Comparison of ENCODE assay signal across 7 mouse cellular contexts in the genomic region with DNA sequence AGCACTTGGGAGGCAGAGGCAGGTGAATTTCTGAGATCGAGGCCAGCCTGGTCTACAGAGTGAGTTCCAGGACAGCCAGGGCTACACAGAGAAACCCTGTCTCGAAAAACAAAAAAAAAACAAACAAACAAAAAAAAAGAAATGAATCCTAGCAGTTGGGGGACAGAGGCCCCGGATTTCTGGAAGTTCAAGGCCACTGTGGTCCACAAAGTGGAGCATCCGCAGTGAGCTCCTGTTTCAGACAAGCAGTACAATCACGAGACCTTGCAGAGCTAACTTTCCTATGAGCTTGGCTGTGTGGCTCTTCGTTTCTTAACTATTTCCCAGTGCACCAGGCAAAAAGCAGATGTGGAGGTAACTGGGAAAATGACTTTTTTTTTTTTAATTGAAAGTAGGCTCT. TPM values are rescaled to one million over a fixed set of nuclear protein-coding genes. Genes with fewer than 3 reads are reported as not detected.
DNase-seq lines count a peak whose midpoint lies in the region; ATAC-seq and TF ChIP-seq lines count a peak whose summit lies in the region.
"Not testable (repeated sequence)": the region's sequence is repeated elsewhere in the genome, so short reads cannot be mapped to it uniquely, and the experiment has no call there.

No protein-coding gene starts in this region.

- ATAC-seq in forebrain, embryonic 12.5 days (ENCODE audit: low FRiP score); heart, embryonic 16.5 days (replicated peaks; ENCODE audit: extremely low read depth, insufficient read depth, low FRiP score); intestine, postnatal 0 days; neural tube, embryonic 15.5 days (ENCODE audit: low FRiP score): not testable (repeated sequence)

- not testable (repeated sequence) for TF ChIP-seq CTCF in bone marrow macrophage, adult 2 months (IDR thresholded peaks at IDR 0.05; ENCODE audit: low read depth, low read length); intestine, postnatal 0 days (IDR thresholded peaks at IDR 0.05; ENCODE audit: low read depth); liver, adult 2 months (IDR thresholded peaks at IDR 0.05; ENCODE audit: low read depth, low read length)

- H3K9me3 ChIP-seq in forebrain, embryonic 12.5 days; heart, embryonic 16.5 days (replicated peaks; ENCODE audit: control insufficient read depth, low read length); intestine, postnatal 0 days (ENCODE audit: control insufficient read depth); megakaryocyte, embryonic 14.5 days; neural tube, embryonic 15.5 days (replicated peaks): not testable (repeated sequence)

- H3K4me2 ChIP-seq in forebrain, embryonic 12.5 days, result peak overlapping the region; percentile 97
- H3K4me2 ChIP-seq in heart, embryonic 16.5 days (ENCODE audit: low read depth, low read length), result peak overlapping the region; percentile 59
- peak overlapping the region; percentile 84 for H3K4me2 ChIP-seq in intestine, postnatal 0 days (replicated peaks; ENCODE audit: low read depth)
- H3K4me2 ChIP-seq in neural tube, embryonic 15.5 days, result peak overlapping the region; percentile 98

- H3K79me2 ChIP-seq in liver, adult 2 months (ENCODE audit: control insufficient read depth, insufficient read depth, low read length), result peaks cover 25% of the 10 kb centered on the region; the same call in 1 of the 2 replicates

- H3K4me3 ChIP-seq in bone marrow macrophage, adult 2 months (ENCODE audit: insufficient read depth, low read length), result peak overlapping the region; percentile 97
- peak overlapping the region; percentile 99 for H3K4me3 ChIP-seq in forebrain, embryonic 12.5 days (replicated peaks)
- H3K4me3 ChIP-seq in heart, embryonic 16.5 days (ENCODE audit: low read length), result peak overlapping the region; percentile 95
- H3K4me3 ChIP-seq in intestine, postnatal 0 days (ENCODE audit: low read depth, low read length), result peak overlapping the region; percentile 86
- peak overlapping the region; percentile 96 for H3K4me3 ChIP-seq in liver, adult 2 months (ENCODE audit: insufficient read depth, low read depth, low read length)
- H3K4me3 ChIP-seq in megakaryocyte, embryonic 14.5 days (replicated peaks), result peak overlapping the region; percentile 87
- peak overlapping the region; percentile 94 for H3K4me3 ChIP-seq in neural tube, embryonic 15.5 days (replicated peaks)

- peak overlapping the region; percentile 98; the same call in 1 of the 2 replicates for H3K9ac ChIP-seq in forebrain, embryonic 12.5 days
- H3K9ac ChIP-seq in heart, embryonic 16.5 days (ENCODE audit: low read length); intestine, postnatal 0 days (ENCODE audit: low read depth, low read length): not testable (repeated sequence)
- peak overlapping the region; percentile 94 for H3K9ac ChIP-seq in liver, adult 2 months (ENCODE audit: low read depth, low read length)
- H3K9ac ChIP-seq in neural tube, embryonic 15.5 days (replicated peaks), result peak overlapping the region; percentile 95

- peaks cover 23% of the 10 kb centered on the region for H3K4me1 ChIP-seq in bone marrow macrophage, adult 2 months (ENCODE audit: control insufficient read depth, insufficient read depth, low read length)
- peaks cover 25% of the 10 kb centered on the region for H3K4me1 ChIP-seq in forebrain, embryonic 12.5 days
- H3K4me1 ChIP-seq in heart, embryonic 16.5 days (ENCODE audit: control insufficient read depth, insufficient read depth, low read length), result peaks cover 16% of the 10 kb centered on the region
- not testable (repeated sequence) for H3K4me1 ChIP-seq in intestine, postnatal 0 days (replicated peaks; ENCODE audit: control insufficient read depth, insufficient read depth, low read length)
- H3K4me1 ChIP-seq in liver, adult 2 months (ENCODE audit: control insufficient read depth, insufficient read depth, low read length), result peaks cover 15% of the 10 kb centered on the region
- peaks cover 74% of the 10 kb centered on the region for H3K4me1 ChIP-seq in megakaryocyte, embryonic 14.5 days
- H3K4me1 ChIP-seq in neural tube, embryonic 15.5 days, result peaks cover 23% of the 10 kb centered on the region

- WGBS in forebrain, embryonic 12.5 days, result 91% methylated on average over 6 of the region's 6 CpGs
- 74% methylated on average over 6 of the region's 6 CpGs for WGBS in heart, embryonic 16.5 days
- 64% methylated on average over 6 of the region's 6 CpGs for WGBS in intestine, postnatal 0 days
- WGBS in liver, adult 2 months, result 28% methylated on average over 6 of the region's 6 CpGs
- 83% methylated on average over 6 of the region's 6 CpGs for WGBS in neural tube, embryonic 15.5 days

- H3K27me3 ChIP-seq in forebrain, embryonic 12.5 days; heart, embryonic 16.5 days (ENCODE audit: control insufficient read depth, insufficient read depth, low read length); intestine, postnatal 0 days (replicated peaks; ENCODE audit: control insufficient read depth, insufficient read depth, low read length); liver, adult 2 months (ENCODE audit: control insufficient read depth, insufficient read depth, low read length); megakaryocyte, embryonic 14.5 days (replicated peaks); neural tube, embryonic 15.5 days (replicated peaks): not testable (repeated sequence)

- not testable (repeated sequence) for TF ChIP-seq POLR2A in bone marrow macrophage, adult 2 months (IDR thresholded peaks at IDR 0.05; ENCODE audit: borderline replicate concordance, low read depth, low read length); liver, adult 2 months (IDR thresholded peaks at IDR 0.05; ENCODE audit: extremely low read depth, insufficient read depth, low read length)

- H3K27ac ChIP-seq in bone marrow macrophage, adult 2 months (ENCODE audit: insufficient read depth, low read depth, low read length), result peak overlapping the region; percentile 94
- H3K27ac ChIP-seq in forebrain, embryonic 12.5 days, result peak overlapping the region; percentile 97; the same call in 1 of the 2 replicates
- not testable (repeated sequence) for H3K27ac ChIP-seq in heart, embryonic 16.5 days (ENCODE audit: low read length)
- peak overlapping the region; percentile 92; the same call in 1 of the 2 replicates for H3K27ac ChIP-seq in intestine, postnatal 0 days (ENCODE audit: low read depth, low read length)
- H3K27ac ChIP-seq in liver, adult 2 months (replicated peaks; ENCODE audit: insufficient read depth, low read depth, low read length), result peak overlapping the region; percentile 92
- H3K27ac ChIP-seq in neural tube, embryonic 15.5 days (replicated peaks), result peak overlapping the region; percentile 97

- peaks cover 49% of the 10 kb centered on the region for H3K36me3 ChIP-seq in forebrain, embryonic 12.5 days (replicated peaks)
- peaks cover 19% of the 10 kb centered on the region for H3K36me3 ChIP-seq in heart, embryonic 16.5 days (ENCODE audit: control insufficient read depth, insufficient read depth)
- peaks cover 39% of the 10 kb centered on the region; the same call in 1 of the 2 replicates for H3K36me3 ChIP-seq in intestine, postnatal 0 days (ENCODE audit: control insufficient read depth, insufficient read depth)
- H3K36me3 ChIP-seq in liver, adult 2 months (ENCODE audit: control insufficient read depth, insufficient read depth, low read length), result peaks cover 12% of the 10 kb centered on the region
- H3K36me3 ChIP-seq in megakaryocyte, embryonic 14.5 days (replicated peaks; ENCODE audit: low read length), result peaks cover 64% of the 10 kb centered on the region
- H3K36me3 ChIP-seq in neural tube, embryonic 15.5 days, result peaks cover 30% of the 10 kb centered on the region

- DNase-seq in liver, adult 2 months (ENCODE audit: extremely low read depth, low read depth, low spot score), result peak; percentile 37

RNA-seq across cellular contexts. Expression of a gene that starts 0.6 kb away (rescaled TPM):
- 825 and 873 TPM in 2 replicates for polyA plus RNA-seq in bone marrow macrophage, adult 2 months (2012; ENCODE audit: insufficient read depth, insufficient read length, missing spikeins)
- polyA plus RNA-seq in forebrain, embryonic 12.5 days (2016; fragmentation: Nextera tagmentation; extraction: Ambion mirVana), result 692 and 734 TPM in 2 replicates
- 691 and 770 TPM in 2 replicates for polyA plus RNA-seq in heart, embryonic 16.5 days (2015; fragmentation: Nextera tagmentation; extraction: Ambion mirVana)
- polyA plus RNA-seq in intestine, postnatal 0 days (2015; fragmentation: Nextera tagmentation; extraction: Ambion mirVana), result 805 and 863 TPM in 2 replicates
- 750 and 1,062 TPM in 2 replicates for total RNA-seq in liver, adult 2 months (2014; rRNA removed)
- 596 and 770 TPM in 2 replicates for polyA plus RNA-seq in liver, adult 2 months (2012; rRNA removed)
- 499 and 989 TPM in 2 replicates for polyA plus RNA-seq in megakaryocyte, embryonic 14.5 days (2012; ENCODE audit: insufficient read depth, low replicate concordance)
- 653 and 714 TPM in 2 replicates for polyA plus RNA-seq in neural tube, embryonic 15.5 days (2015; fragmentation: Nextera tagmentation; extraction: Ambion mirVana)

RNA-seq across cellular contexts. Expression of a gene that starts 4.6 kb away (rescaled TPM):
- polyA plus RNA-seq in bone marrow macrophage, adult 2 months (2012; ENCODE audit: insufficient read depth, insufficient read length, missing spikeins), result 80.7 and 86.0 TPM in 2 replicates
- polyA plus RNA-seq in forebrain, embryonic 12.5 days (2016; fragmentation: Nextera tagmentation; extraction: Ambion mirVana), result 126 and 127 TPM in 2 replicates
- polyA plus RNA-seq in heart, embryonic 16.5 days (2015; fragmentation: Nextera tagmentation; extraction: Ambion mirVana), result 122 and 129 TPM in 2 replicates
- polyA plus RNA-seq in intestine, postnatal 0 days (2015; fragmentation: Nextera tagmentation; extraction: Ambion mirVana), result 145 and 148 TPM in 2 replicates
- total RNA-seq in liver, adult 2 months (2014; rRNA removed), result 60.8 and 75.2 TPM in 2 replicates
- 141 and 152 TPM in 2 replicates for polyA plus RNA-seq in liver, adult 2 months (2012; rRNA removed)
- 135 and 319 TPM in 2 replicates for polyA plus RNA-seq in megakaryocyte, embryonic 14.5 days (2012; ENCODE audit: insufficient read depth, low replicate concordance)
- polyA plus RNA-seq in neural tube, embryonic 15.5 days (2015; fragmentation: Nextera tagmentation; extraction: Ambion mirVana), result 165 and 181 TPM in 2 replicates

RNA-seq across cellular contexts. Expression of a gene that starts 16.4 kb away (rescaled TPM):
- 163 and 178 TPM in 2 replicates for polyA plus RNA-seq in bone marrow macrophage, adult 2 months (2012; ENCODE audit: insufficient read depth, insufficient read length, missing spikeins)
- polyA plus RNA-seq in forebrain, embryonic 12.5 days (2016; fragmentation: Nextera tagmentation; extraction: Ambion mirVana), result 309 and 314 TPM in 2 replicates
- polyA plus RNA-seq in heart, embryonic 16.5 days (2015; fragmentation: Nextera tagmentation; extraction: Ambion mirVana), result 273 and 275 TPM in 2 replicates
- 199 and 203 TPM in 2 replicates for polyA plus RNA-seq in intestine, postnatal 0 days (2015; fragmentation: Nextera tagmentation; extraction: Ambion mirVana)
- 271 and 321 TPM in 2 replicates for total RNA-seq in liver, adult 2 months (2014; rRNA removed)
- polyA plus RNA-seq in liver, adult 2 months (2012; rRNA removed), result 455 and 489 TPM in 2 replicates
- 3,667 and 5,102 TPM in 2 replicates for polyA plus RNA-seq in megakaryocyte, embryonic 14.5 days (2012; ENCODE audit: insufficient read depth, low replicate concordance)
- polyA plus RNA-seq in neural tube, embryonic 15.5 days (2015; fragmentation: Nextera tagmentation; extraction: Ambion mirVana), result 381 and 389 TPM in 2 replicates

RNA-seq across cellular contexts. Expression of a gene that starts 16.6 kb away (rescaled TPM):
- polyA plus RNA-seq in bone marrow macrophage, adult 2 months (2012; ENCODE audit: insufficient read depth, insufficient read length, missing spikeins), result 82.2 and 82.3 TPM in 2 replicates
- polyA plus RNA-seq in forebrain, embryonic 12.5 days (2016; fragmentation: Nextera tagmentation; extraction: Ambion mirVana), result 45.6 and 50.8 TPM in 2 replicates
- polyA plus RNA-seq in heart, embryonic 16.5 days (2015; fragmentation: Nextera tagmentation; extraction: Ambion mirVana), result 74.4 and 77.6 TPM in 2 replicates
- polyA plus RNA-seq in intestine, postnatal 0 days (2015; fragmentation: Nextera tagmentation; extraction: Ambion mirVana), result 46.4 and 52.1 TPM in 2 replicates
- 36.7 and 42.6 TPM in 2 replicates for total RNA-seq in liver, adult 2 months (2014; rRNA removed)
- 68.4 and 72.3 TPM in 2 replicates for polyA plus RNA-seq in liver, adult 2 months (2012; rRNA removed)
- polyA plus RNA-seq in megakaryocyte, embryonic 14.5 days (2012; ENCODE audit: insufficient read depth, low replicate concordance), result 33.5 and 40.2 TPM in 2 replicates
- 44.4 and 51.1 TPM in 2 replicates for polyA plus RNA-seq in neural tube, embryonic 15.5 days (2015; fragmentation: Nextera tagmentation; extraction: Ambion mirVana)

RNA-seq across cellular contexts. Expression of a gene that starts 18.2 kb away (rescaled TPM):
- 0.97 and 1.0 TPM in 2 replicates for polyA plus RNA-seq in bone marrow macrophage, adult 2 months (2012; ENCODE audit: insufficient read depth, insufficient read length, missing spikeins)
- 1.6 and 2.8 TPM in 2 replicates for polyA plus RNA-seq in forebrain, embryonic 12.5 days (2016; fragmentation: Nextera tagmentation; extraction: Ambion mirVana)
- 3.2 and 17.8 TPM in 2 replicates for polyA plus RNA-seq in heart, embryonic 16.5 days (2015; fragmentation: Nextera tagmentation; extraction: Ambion mirVana)
- 0.61 and 0.81 TPM in 2 replicates for polyA plus RNA-seq in intestine, postnatal 0 days (2015; fragmentation: Nextera tagmentation; extraction: Ambion mirVana)
- total RNA-seq in liver, adult 2 months (2014; rRNA removed), result not detected in 2 replicates
- not detected in 2 replicates for polyA plus RNA-seq in liver, adult 2 months (2012; rRNA removed)
- polyA plus RNA-seq in megakaryocyte, embryonic 14.5 days (2012; ENCODE audit: insufficient read depth, low replicate concordance), result not detected in 2 replicates
- polyA plus RNA-seq in neural tube, embryonic 15.5 days (2015; fragmentation: Nextera tagmentation; extraction: Ambion mirVana), result 7.9 and 8.7 TPM in 2 replicates
